Mouse (Mus musculus) liver, adult (tissue): Measurements from ENCODE around the gene Ywhae.

Source experiments
- GATA4 ChIP-seq: IDR thresholded peaks from 2 replicates; pipeline ENCODE4 v1.6.1; 2014; ENCODE audit warnings: mild to moderate bottlenecking, low read length; ENCODE audit not compliant: insufficient replicate concordance

The Ywhae gene

DNA sequence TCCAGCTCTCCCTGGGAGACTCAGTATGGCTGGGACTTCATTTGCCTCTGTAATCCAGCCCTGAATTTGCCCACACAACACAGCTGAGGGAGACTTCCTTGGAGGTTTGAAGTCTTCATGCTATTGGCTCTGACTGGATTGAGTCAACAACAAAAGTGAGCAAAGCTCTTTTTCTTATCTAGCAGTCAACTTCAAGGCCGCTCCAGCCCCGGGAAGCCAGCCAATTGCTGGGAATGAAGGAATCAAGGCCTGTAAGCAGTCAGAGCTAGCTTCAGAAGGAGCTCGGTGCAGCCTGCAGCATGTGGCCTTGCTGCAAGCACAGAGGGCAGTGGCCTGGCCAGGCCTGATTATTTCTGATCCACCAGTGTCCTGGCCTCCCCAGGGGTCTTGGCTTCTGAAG, 79.2 kb downstream of the Ywhae start:
- TF ChIP-seq GATA4: peak; percentile 91; the same call in 1 of the 2 replicates

DNA sequence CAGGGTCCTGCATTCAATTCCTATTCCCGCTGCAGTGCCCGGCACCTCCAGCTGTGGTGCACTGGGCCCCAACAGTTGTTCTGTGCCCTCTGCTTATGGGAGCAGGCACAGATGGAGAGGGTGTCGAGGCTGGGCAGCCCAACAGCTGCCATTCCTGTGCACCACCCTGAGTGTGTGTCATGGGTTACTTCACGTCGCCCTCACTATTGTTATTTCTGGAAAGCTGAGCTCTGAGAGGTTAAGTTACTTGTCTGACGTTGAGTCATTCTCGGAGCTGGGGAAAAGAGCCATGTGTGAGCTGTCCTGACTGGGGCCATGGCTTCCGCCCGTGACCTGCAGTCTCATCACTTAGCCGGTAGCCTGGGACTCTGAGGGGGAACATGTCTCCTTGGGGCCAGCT, 80.4 kb downstream of the Ywhae start:
- TF ChIP-seq GATA4: no peak
